In genomic region chr15:91702991-91703715, GRCm38 (mm10) we compare ENCODE assay signal across 8 mouse cellular contexts. TPM values are rescaled to one million over a fixed set of nuclear protein-coding genes. Genes with fewer than 3 reads are reported as not detected.
A peak's percentile ranks its signal among the peaks of the same experiment; 100 is the strongest.
DNase-seq lines count a peak whose midpoint lies in the region; ATAC-seq lines count a peak whose summit lies in the region.

No protein-coding gene starts in this region.

- no peaks in the 10 kb centered on the region for H3K9me3 ChIP-seq in heart, embryonic 13.5 days

- no peak overlapping the region for H3K4me3 ChIP-seq in heart, embryonic 13.5 days

- H3K36me3 ChIP-seq in heart, embryonic 13.5 days: peaks cover 30% of the 10 kb centered on the region

- ATAC-seq in frontal cortex, adult (ENCODE audit: low TSS enrichment): peak; percentile 82
- peak; percentile 86 for ATAC-seq in common myeloid progenitor, adult 5-6 weeks (replicated peaks; ENCODE audit: low read depth, poor library complexity, severe bottlenecking)
- ATAC-seq in heart, embryonic 13.5 days (ENCODE audit: extremely low read depth, insufficient number of reproducible peaks, low FRiP score, low TSS enrichment): peak; percentile 70; the same call in 1 of the 2 replicates
- peak; percentile 97 for ATAC-seq in megakaryocyte progenitor cell, adult 5-6 weeks (replicated peaks; ENCODE audit: poor library complexity)

- peak overlapping the region; percentile 37 for H3K4me2 ChIP-seq in heart, embryonic 13.5 days

- no peaks in the 10 kb centered on the region for H3K27me3 ChIP-seq in heart, embryonic 13.5 days (replicated peaks)

- no peak overlapping the region for H3K9ac ChIP-seq in heart, embryonic 13.5 days

- peak overlapping the region; percentile 69 for H3K27ac ChIP-seq in heart, embryonic 13.5 days (replicated peaks)

- 14% methylated on average over 8 of the region's 8 CpGs for WGBS in heart, embryonic 13.5 days

- DNase-seq in frontal cortex, postnatal 14 days (ENCODE audit: low spot score in 2 of 2): no peak
- DNase-seq in adipocyte (ENCODE audit: low spot score): peak; percentile 87
- peak; percentile 61 to 64 for DNase-seq in kidney, postnatal 36 days
- no peak for DNase-seq in thymus, postnatal 14 days

- peaks cover 11% of the 10 kb centered on the region for H3K4me1 ChIP-seq in heart, embryonic 13.5 days

RNA-seq across cellular contexts. Expression of gene Lrrk2, which starts 30.2 kb away (rescaled TPM):
- total RNA-seq in common myeloid progenitor, adult 5-6 weeks (2017): 5.9 and 7.2 TPM in 2 replicates
- 3.4 and 3.5 TPM in 2 replicates for polyA plus RNA-seq in heart, embryonic 13.5 days (2015; fragmentation: Nextera tagmentation; extraction: Ambion mirVana)
- 20.6 and 22.8 TPM in 2 replicates for total RNA-seq in megakaryocyte progenitor cell, adult 5-6 weeks (2015)
- total RNA-seq in megakaryocyte progenitor cell, adult 5-6 weeks (2017): 13.5 and 24.9 TPM in 2 replicates

Comparison
In these comparisons a context has a peak if more than half of its experiments do, and no peak if none do; other contexts are left out.
1. DNase-seq: peak in adipocyte (single experiment) and kidney, postnatal 36 days (2 of 2); none in frontal cortex, postnatal 14 days (0 of 2) and thymus, postnatal 14 days (single experiment).
2. Peak in every context shown above with its lines, with median percentiles within 50 percentile points of each other: ATAC-seq.